Mouse (Mus musculus) limb, embryonic 13.5 days (tissue): Measurements from ENCODE around the gene Ugt8a. TPM values are rescaled to one million over a fixed set of nuclear protein-coding genes. Genes with fewer than 3 reads are reported as not detected.

Source experiments
- ATAC-seq: fragments of 200-750 bp; cut with Nextera tagmentation; 2 replicates; pipeline ENCODE4 v1.8.0; 2017; ENCODE audit warnings: low read depth, moderate number of reproducible peaks, moderate TSS enrichment; ENCODE audit not compliant: low FRiP score
- H3K27ac ChIP-seq: fragments of 300-500 bp; sonication (generic); 2 replicates; pipeline ENCODE4 v1.5.1; 2015; ENCODE audit warnings: inconsistent platforms, mild to moderate bottlenecking, moderate library complexity
- H3K27me3 ChIP-seq: fragments of 300-500 bp; sonication (generic); 2 replicates; pipeline ENCODE4 v1.6.1; 2015; ENCODE audit warnings: mild to moderate bottlenecking, inconsistent platforms
- H3K36me3 ChIP-seq: fragments of 300-500 bp; sonication (generic); 2 replicates; pipeline ENCODE4 v1.6.1; 2015; ENCODE audit warnings: inconsistent platforms, mild to moderate bottlenecking, moderate library complexity
- H3K4me1 ChIP-seq: fragments of 300-500 bp; sonication (generic); 2 replicates; pipeline ENCODE4 v1.6.1; 2015; ENCODE audit warnings: inconsistent platforms
- H3K4me2 ChIP-seq: fragments of 300-500 bp; sonication (generic); replicated peaks from 2 replicates; pipeline ENCODE4 v1.6.1; 2015; ENCODE audit warnings: inconsistent platforms, mild to moderate bottlenecking, moderate library complexity
- H3K4me3 ChIP-seq: fragments of 300-500 bp; sonication (generic); 2 replicates; pipeline ENCODE4 v1.5.1; 2015; ENCODE audit warnings: moderate library complexity, mild to moderate bottlenecking, inconsistent platforms
- H3K9ac ChIP-seq: fragments of 300-500 bp; sonication (generic); 2 replicates; pipeline ENCODE4 v1.6.1; 2015; ENCODE audit warnings: mild to moderate bottlenecking, inconsistent platforms
- H3K9me3 ChIP-seq: fragments of 300-500 bp; sonication (generic); 2 replicates; pipeline ENCODE4 v1.6.1; 2016; ENCODE audit warnings: inconsistent platforms
- WGBS: fragments of 180-500 bp; shearing (Covaris S2); methylation state at CpG from one replicate; pipeline ENCODE4 v1.1.7; 2015; 5-methylcytosine and 5-hydroxymethylcytosine counted together
- polyA plus RNA-seq: library from polyadenylated mRNA; unstranded; fragments of >200 nt; fragmentation: Nextera tagmentation; extraction: Ambion mirVana; gene quantifications from 2 replicates; pipeline ENCODE4 v1.2.1, GENCODE M21; 2015

The Ugt8a gene
- polyA plus RNA-seq, 1 experiment from 2014 or later = 0.29 TPM

DNA sequence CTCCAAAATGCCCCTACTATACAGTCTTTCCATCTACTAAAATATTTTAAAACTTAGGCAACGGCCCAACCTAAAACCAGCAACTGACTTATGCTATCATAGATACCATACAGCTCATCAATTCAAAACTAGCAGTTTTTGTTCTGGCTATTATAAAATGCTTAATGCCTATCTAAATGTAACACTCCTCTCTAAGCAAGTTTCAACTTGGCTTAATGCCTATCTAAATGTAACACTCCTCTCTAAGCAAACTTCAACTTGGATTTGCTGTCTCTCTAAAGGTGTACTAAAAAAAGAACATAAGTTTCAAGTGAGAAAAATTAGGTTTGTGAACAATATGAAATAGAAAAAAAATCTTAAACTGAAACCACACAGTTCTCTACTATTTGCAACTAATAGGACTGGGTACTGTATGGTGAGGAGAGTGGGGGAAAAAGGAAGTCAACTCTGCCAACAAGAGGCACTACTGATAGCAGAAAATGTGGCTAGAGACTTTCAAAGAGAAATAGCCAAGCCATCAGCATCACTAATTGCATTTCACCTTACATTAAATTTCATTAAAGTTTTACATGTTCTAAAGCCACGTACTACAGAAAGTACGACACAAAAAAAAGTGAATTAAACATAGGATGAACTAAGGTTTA lies 5.7 kb downstream of the Ugt8a start:
- Histone ChIP-seq H3K27ac (no peak overlapping the region), H3K4me2 (no peak overlapping the region), H3K27me3 (peaks cover 28% of the 10 kb centered on the region), H3K9me3 (no peaks in the 10 kb centered on the region), H3K36me3 (no peaks in the 10 kb centered on the region), H3K4me1 (peaks cover 6% of the 10 kb centered on the region), H3K4me3 (no peak overlapping the region), H3K9ac (no peak overlapping the region)
- WGBS = 83% methylated on average over 3 of the region's 3 CpGs
- ATAC-seq = no peak

DNA sequence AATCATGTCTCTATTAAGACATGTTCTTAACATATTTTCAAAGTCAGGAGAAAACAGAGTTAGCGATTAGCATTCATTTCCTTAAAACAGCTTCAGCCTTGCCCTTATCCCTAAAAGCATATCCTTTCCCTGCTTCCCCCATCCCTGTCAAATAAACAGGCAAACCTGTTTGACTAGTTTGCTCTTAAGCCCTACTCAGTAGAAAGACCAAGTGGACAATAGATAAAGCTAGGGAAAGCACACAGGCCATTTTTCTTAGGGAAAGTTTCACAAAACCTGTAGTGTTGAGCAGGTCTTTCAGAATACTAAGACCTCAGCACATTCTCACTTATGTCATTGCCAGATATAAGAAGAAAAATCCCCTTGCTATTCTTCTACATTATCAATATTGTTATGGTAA lies 7.4 kb downstream of the Ugt8a start:
- Histone ChIP-seq H3K4me2 (no peak overlapping the region), H3K9ac (no peak overlapping the region), H3K4me3 (no peak overlapping the region), H3K9me3 (no peaks in the 10 kb centered on the region), H3K27ac (no peak overlapping the region), H3K36me3 (no peaks in the 10 kb centered on the region), H3K4me1 (no peaks in the 10 kb centered on the region), H3K27me3 (peaks cover 16% of the 10 kb centered on the region)
- WGBS = 36% methylated on average over 1 of the region's 1 CpGs
- no peak for ATAC-seq

DNA sequence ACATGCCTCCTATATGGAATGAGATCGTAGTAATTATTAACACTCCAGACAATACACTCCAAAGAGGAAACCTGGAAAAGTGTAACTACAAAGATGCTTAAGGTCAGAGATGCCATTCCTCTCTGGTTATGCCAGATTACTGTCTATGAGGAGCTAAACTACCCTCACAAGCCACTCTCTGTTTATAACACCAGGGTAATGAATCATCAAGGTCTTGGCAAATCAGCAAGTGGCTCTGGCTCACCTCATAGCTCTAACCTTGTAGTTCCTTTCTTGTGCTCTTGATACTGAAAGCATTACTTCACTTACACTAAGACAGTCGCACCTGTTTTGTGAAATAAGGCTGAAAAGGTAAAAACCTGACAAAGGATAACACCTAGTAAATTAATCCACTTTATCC lies 17.5 kb downstream of the Ugt8a start:
- Histone ChIP-seq H3K4me1 (no peaks in the 10 kb centered on the region), H3K9ac (no peak overlapping the region), H3K27ac (no peak overlapping the region), H3K9me3 (no peaks in the 10 kb centered on the region), H3K4me3 (no peak overlapping the region), H3K4me2 (no peak overlapping the region), H3K36me3 (no peaks in the 10 kb centered on the region), H3K27me3 (no peaks in the 10 kb centered on the region)
- no peak for ATAC-seq
- 79% methylated on average over 2 of the region's 2 CpGs for WGBS

DNA sequence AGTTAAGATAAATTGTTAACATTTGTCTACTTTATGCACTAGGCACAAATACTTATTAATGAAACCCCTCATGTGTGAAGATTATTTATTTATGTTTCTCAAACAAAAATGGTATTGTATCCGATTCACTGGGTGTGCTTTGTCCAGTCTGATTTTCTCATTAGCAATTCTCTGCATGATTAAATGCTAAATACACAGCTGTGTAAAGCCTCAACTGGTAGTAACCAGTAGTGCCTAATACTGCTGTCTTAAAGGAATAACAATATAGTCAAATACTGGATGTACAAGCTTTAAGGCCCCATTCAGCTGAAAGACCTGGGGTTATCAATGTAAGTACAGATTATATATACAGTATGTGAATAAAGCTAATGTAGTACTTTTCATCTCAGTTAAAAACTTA lies 39.4 kb downstream of the Ugt8a start:
- Histone ChIP-seq H3K9ac (no peak overlapping the region), H3K27ac (no peak overlapping the region), H3K4me3 (no peak overlapping the region), H3K4me1 (no peaks in the 10 kb centered on the region), H3K4me2 (no peak overlapping the region), H3K36me3 (no peaks in the 10 kb centered on the region), H3K9me3 (no peaks in the 10 kb centered on the region), H3K27me3 (no peaks in the 10 kb centered on the region)
- no peak for ATAC-seq
- 71% methylated on average over 1 of the region's 1 CpGs for WGBS

DNA sequence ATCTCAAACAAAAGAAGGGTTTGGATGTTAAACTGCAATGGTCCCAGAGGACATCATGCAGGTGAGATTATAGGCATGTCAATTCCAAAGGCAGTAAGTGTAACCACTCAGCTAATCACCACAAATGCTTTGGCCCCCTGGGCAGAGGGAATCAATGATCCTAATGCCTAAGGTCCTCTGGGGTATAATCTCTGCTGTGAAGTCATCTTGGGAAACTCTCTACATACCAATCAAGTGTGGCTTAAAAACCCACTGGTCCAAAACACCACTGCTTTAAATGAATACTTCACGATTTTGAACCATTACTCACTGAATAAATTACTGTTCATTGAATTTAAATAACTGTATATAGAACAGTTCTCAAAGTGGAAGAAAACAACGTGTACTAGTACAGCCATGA lies 51.3 kb downstream of the Ugt8a start:
- Histone ChIP-seq H3K27me3 (no peaks in the 10 kb centered on the region), H3K9ac (no peak overlapping the region), H3K27ac (no peak overlapping the region), H3K9me3 (no peaks in the 10 kb centered on the region), H3K4me3 (no peak overlapping the region), H3K36me3 (no peaks in the 10 kb centered on the region), H3K4me2 (no peak overlapping the region), H3K4me1 (no peaks in the 10 kb centered on the region)
- WGBS = 56% methylated on average over 2 of the region's 2 CpGs
- no peak for ATAC-seq

DNA sequence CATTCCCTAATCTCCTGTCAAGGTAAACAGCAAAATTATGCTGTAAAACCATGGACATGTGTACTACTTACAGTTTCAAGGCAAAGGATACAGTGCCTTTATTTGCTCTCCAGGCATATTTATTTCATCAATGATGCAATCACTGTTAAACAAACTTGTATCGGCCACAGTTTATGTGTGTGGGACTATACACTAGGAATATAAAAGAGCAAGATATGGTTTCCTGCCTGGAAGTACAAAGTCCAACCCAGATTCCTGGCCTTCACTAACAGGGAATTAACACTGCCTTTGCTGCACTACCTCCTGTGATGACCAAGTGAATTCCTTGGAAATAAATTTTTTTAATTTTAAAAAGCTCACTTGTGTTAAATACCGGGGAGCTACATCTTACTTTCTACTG lies 53.5 kb downstream of the Ugt8a start:
- 68% methylated on average over 2 of the region's 2 CpGs for WGBS
- ATAC-seq = no peak
- no peaks in the 10 kb centered on the region for H3K27me3 ChIP-seq
- H3K4me3 ChIP-seq = no peak overlapping the region
- no peak overlapping the region for H3K4me2 ChIP-seq
- no peak overlapping the region for H3K9ac ChIP-seq
- no peak overlapping the region for H3K27ac ChIP-seq
- no peaks in the 10 kb centered on the region for H3K9me3 ChIP-seq
- no peaks in the 10 kb centered on the region for H3K36me3 ChIP-seq
- no peaks in the 10 kb centered on the region for H3K4me1 ChIP-seq

DNA sequence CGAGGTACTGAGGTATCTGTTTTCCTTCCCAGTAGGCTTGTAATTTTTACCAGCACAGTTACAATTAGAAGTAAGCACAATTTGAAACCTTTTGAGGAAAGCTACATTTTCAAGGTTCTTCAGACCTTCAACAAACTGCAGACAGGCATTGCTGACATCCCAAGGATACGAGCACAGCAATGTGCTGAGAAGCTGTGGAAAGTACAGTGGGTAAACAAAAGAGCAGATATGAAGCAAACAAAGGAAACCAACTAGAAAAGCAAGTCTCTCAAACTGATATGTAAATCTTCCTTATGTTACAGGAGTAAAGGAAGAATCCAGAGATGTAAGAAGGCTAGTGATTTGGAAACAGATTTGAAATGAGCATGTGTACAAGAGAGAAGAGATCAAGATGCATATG lies 54.0 kb downstream of the Ugt8a start:
- no peak for ATAC-seq
- Histone ChIP-seq H3K4me1 (no peaks in the 10 kb centered on the region), H3K27ac (no peak overlapping the region), H3K9me3 (no peaks in the 10 kb centered on the region), H3K36me3 (no peaks in the 10 kb centered on the region), H3K27me3 (no peaks in the 10 kb centered on the region), H3K4me3 (no peak overlapping the region), H3K9ac (no peak overlapping the region), H3K4me2 (no peak overlapping the region)
- WGBS = 50% methylated on average over 2 of the region's 2 CpGs

DNA sequence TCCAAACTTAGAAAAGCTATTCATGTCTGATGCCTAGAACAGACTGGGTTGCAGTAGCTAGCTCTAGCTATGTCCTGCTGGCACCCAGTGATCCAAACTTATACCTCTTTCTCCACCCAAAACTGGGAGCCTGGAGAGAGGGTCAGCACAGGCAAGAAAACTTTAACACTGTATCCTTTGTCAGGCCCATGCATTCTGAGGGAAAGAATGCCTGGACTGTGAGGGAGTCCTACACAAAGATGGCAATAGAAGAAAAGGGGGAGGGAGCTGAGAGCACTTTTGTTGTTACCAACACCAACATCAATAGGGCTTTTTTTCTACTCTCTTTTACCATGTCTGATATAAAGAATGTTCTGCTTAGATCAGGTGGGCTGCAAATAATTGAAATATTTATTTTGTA lies 55.4 kb downstream of the Ugt8a start:
- Histone ChIP-seq H3K27ac (no peak overlapping the region), H3K4me3 (no peak overlapping the region), H3K9ac (no peak overlapping the region), H3K27me3 (no peaks in the 10 kb centered on the region), H3K4me1 (no peaks in the 10 kb centered on the region), H3K9me3 (no peaks in the 10 kb centered on the region), H3K4me2 (no peak overlapping the region), H3K36me3 (no peaks in the 10 kb centered on the region)
- no peak for ATAC-seq

DNA sequence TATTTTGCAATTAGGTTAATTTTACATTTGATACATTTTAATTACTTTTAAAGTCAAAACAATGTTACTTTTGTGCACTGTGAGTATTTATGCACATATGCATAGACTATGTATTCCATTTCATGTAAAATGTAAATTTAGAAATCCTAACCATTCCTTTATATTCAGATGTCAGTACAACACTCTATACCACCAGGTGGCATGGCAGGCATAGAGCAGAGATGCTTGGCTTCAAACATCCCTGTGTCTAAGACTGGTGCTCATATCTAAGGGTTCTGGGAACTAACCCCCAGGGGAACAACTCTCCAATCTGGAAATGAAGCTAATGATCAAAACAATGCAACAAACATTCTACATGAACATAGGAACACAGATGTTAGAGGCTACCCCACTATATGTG lies 56.6 kb downstream of the Ugt8a start:
- no peak overlapping the region for H3K9ac ChIP-seq
- no peaks in the 10 kb centered on the region for H3K36me3 ChIP-seq
- no peak overlapping the region for H3K27ac ChIP-seq
- H3K4me2 ChIP-seq = no peak overlapping the region
- H3K4me1 ChIP-seq = no peaks in the 10 kb centered on the region
- no peak overlapping the region for H3K4me3 ChIP-seq
- H3K27me3 ChIP-seq = no peaks in the 10 kb centered on the region
- peaks cover 3% of the 10 kb centered on the region; the same call in 1 of the 2 replicates for H3K9me3 ChIP-seq
- no peak for ATAC-seq

DNA sequence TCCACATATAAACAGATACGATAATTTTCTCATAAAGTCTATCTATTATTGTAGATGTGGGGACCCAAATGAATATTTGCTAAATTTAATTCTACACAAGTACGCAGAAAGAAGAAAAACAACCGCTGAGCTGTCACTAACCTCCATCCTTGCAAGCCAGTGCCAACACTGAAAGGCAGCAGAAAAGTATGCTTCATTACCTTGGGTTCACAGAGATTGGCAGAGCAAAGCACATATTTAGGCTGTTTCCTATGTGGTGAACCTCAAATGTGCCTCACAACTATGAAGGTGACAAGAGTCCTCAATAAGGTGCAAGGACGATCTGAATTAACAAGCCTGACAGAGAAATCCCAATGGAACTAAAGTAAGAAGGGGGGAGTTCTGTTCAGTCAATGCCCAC lies 64.0 kb downstream of the Ugt8a start:
- no peak overlapping the region for H3K9ac ChIP-seq
- H3K4me2 ChIP-seq = no peak overlapping the region
- no peak for ATAC-seq
- H3K4me1 ChIP-seq = no peaks in the 10 kb centered on the region
- 80% methylated on average over 4 of the region's 4 CpGs for WGBS
- H3K27me3 ChIP-seq = no peaks in the 10 kb centered on the region
- no peak overlapping the region for H3K27ac ChIP-seq
- no peaks in the 10 kb centered on the region for H3K36me3 ChIP-seq
- peaks cover 3% of the 10 kb centered on the region; the same call in 1 of the 2 replicates for H3K9me3 ChIP-seq
- no peak overlapping the region for H3K4me3 ChIP-seq

DNA sequence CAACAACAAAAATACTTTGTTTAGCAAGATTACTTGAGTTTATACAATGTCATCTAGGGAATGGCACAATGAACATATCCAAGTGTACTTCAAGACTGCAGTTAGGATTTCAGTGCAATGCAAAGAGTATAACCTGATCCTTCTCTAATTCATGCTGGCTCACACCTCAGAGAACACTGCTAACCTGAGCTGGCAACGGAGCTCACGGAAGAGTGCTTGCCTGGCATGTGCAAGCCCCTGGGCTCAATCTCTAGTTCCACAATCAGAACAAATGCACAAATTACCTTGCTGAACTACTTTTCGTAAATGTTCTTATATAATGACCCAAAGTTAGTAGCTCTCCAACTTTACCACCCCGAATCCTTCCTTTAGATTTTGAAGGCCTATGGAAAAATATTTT lies 68.5 kb downstream of the Ugt8a start:
- Histone ChIP-seq H3K27ac (no peak overlapping the region), H3K4me1 (no peaks in the 10 kb centered on the region), H3K9me3 (no peaks in the 10 kb centered on the region), H3K27me3 (no peaks in the 10 kb centered on the region), H3K9ac (no peak overlapping the region), H3K4me2 (no peak overlapping the region), H3K4me3 (no peak overlapping the region), H3K36me3 (no peaks in the 10 kb centered on the region)
- WGBS = 92% methylated on average over 4 of the region's 4 CpGs
- no peak for ATAC-seq

DNA sequence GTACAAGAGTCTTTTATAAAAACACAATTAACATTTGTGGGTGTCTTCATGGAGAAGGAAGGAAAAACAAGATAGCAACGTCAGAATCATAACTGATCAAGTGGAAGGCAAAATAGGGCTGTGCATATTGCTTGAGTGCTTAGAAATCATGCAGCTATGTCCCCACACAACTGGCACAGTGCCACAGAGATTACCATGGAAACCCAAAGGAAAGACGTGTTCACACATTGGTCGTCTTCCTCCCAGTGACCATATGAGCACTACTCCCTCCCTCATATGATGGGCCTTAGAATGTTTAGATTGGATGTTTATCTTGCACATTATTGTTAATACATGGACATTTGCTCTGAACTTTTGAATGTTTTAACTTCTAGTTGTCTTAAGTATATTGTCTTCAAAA lies 76.8 kb downstream of the Ugt8a start:
- H3K9me3 ChIP-seq = no peaks in the 10 kb centered on the region

DNA sequence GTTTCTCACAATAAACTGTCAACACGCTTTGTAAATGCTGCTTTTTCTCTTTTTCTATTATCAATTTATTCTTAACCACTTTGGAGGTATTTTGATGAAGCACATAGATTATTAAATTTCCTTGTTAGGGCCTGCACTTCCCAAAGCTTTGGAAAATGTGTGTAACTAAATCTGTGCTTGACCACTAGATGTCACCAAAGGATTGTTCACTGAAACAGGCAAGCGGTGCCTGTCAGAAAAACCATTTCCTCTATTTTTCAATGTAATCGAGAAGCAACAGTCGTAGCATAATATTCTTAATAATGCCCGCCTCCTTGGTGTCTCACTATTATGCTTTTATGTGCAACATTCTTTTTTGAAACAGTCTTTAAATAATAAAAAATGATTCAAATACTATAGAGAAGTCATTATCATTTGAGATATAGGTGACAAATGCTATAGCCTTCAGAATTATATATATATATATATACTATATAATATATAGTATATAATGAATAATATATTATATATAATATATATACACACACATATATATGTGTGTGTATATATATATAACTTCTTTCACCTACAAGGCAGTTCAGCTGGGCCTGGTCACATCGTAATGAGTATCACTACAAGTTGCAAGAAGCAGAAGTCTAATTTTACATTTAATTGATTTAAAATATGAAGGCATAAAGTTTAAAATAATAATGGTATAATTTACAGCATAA lies 89.1 kb downstream of the Ugt8a start:
- Histone ChIP-seq H3K9ac (no peak overlapping the region), H3K4me1 (no peaks in the 10 kb centered on the region), H3K4me2 (no peak overlapping the region), H3K4me3 (no peak overlapping the region), H3K27me3 (no peaks in the 10 kb centered on the region), H3K27ac (no peak overlapping the region), H3K9me3 (no peaks in the 10 kb centered on the region; the same call in 1 of the 2 replicates), H3K36me3 (no peaks in the 10 kb centered on the region)
- 21% methylated on average over 6 of the region's 6 CpGs for WGBS
- no peak for ATAC-seq

More for the DNA sequence above, 76.8 kb downstream of the Ugt8a start:
- no peak for ATAC-seq
- Histone ChIP-seq H3K27ac (no peak overlapping the region), H3K36me3 (no peaks in the 10 kb centered on the region), H3K9ac (no peak overlapping the region), H3K27me3 (no peaks in the 10 kb centered on the region), H3K4me2 (no peak overlapping the region), H3K4me3 (no peak overlapping the region), H3K4me1 (no peaks in the 10 kb centered on the region)
- 81% methylated on average over 3 of the region's 3 CpGs for WGBS
